Mouse (Mus musculus) brain, embryonic 14.5 days (tissue): ENCODE results near the gene Plxna4.

ENCODE experiments used
- CTCF ChIP-seq: fragments of 200-500 bp; IDR thresholded peaks from 2 replicates; pipeline ENCODE4 v1.5.1; 2012; ENCODE audit warnings: inconsistent platforms, mild to moderate bottlenecking, moderate library complexity, borderline replicate concordance; ENCODE audit not compliant: insufficient read depth, insufficient read length; ENCODE audit errors: extremely low read depth
- POLR2A ChIP-seq: fragments of 200-500 bp; IDR thresholded peaks from 2 replicates; pipeline ENCODE4 v1.6.1; 2012; ENCODE audit warnings: mild to moderate bottlenecking, inconsistent platforms, borderline replicate concordance; ENCODE audit not compliant: poor library complexity, insufficient read depth, insufficient read length, severe bottlenecking; ENCODE audit errors: extremely low read depth

- TF ChIP-seq CTCF (no peak), POLR2A (no peak)
Observed at GRCm38 (mm10) chr6:32407574-32408185, 180.3 kb downstream of the Plxna4 start.
